Mouse (Mus musculus): ENCODE data around the gene Soat1.

- TF ChIP-seq CTCF (IDR thresholded peaks at IDR 0.05; ENCODE audit: low read depth): no peak
- no peak for TF ChIP-seq EP300 (IDR thresholded peaks at IDR 0.05; ENCODE audit: low read depth)
Observed at GRCm38 (mm10) chr1:156454384-156454783, 19.7 kb downstream of the Soat1 start.

Measured in liver, postnatal 0 days (tissue).